Mouse (Mus musculus) skeletal muscle tissue, adult 2 months (tissue): ENCODE measurements around the gene Nhlrc1.

ENCODE experiments used
- DNase-seq: peaks from one replicate; pipeline ENCODE4 v3.0.0-alpha.2; 2012; ENCODE audit warnings: low read depth, low spot score

The Nhlrc1 gene

GRCm38 (mm10) chr13:47014334-47015194 is at the start of gene Nhlrc1:
Nhlrc1 (minus strand) TSS chr13:47014850.
- peak; percentile 66 for DNase-seq

DNA sequence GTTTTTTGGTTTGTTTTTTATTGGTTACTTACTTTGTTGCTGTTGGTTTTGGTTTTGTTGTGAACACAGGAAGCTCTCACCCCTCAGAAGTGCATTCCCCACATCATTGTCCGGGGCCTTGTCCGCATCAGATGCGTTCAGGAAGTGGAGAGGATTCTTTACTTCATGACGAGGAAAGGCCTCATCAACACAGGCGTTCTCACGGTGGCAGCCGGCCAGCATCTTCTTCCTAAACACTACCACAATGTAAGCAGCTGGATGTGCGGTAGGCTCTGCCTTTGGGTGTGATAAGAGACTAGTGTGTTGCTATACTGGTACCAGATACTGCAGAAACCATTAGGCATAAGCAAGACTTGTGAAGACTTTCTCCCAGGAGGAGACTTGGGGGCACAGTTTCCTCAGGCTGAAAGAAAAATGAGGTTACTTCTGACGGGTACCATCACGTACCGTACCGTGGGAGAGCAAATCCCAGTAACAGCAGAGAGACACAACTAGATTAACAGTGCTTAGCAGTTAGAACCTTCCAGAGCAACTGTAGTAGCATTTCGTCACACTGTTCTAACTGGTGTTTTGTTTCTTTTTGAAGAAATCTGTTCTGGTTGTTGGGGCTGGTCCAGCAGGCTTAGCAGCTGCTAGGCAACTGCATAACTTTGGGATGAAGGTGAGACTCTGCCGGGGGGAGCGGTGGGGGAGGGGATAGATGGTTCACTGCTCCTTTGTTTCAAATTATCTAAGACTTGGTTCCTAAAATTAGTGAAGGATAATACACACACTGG is 49.5 kb upstream of the Nhlrc1 start:
- DNase-seq, result no peak

GRCm38 (mm10) chr13:47062756-47063155 is 48.1 kb upstream of the Nhlrc1 start:
- DNase-seq, result no peak

GRCm38 (mm10) chr13:47056781-47057180 is 42.1 kb upstream of the Nhlrc1 start:
- DNase-seq, result no peak

DNA sequence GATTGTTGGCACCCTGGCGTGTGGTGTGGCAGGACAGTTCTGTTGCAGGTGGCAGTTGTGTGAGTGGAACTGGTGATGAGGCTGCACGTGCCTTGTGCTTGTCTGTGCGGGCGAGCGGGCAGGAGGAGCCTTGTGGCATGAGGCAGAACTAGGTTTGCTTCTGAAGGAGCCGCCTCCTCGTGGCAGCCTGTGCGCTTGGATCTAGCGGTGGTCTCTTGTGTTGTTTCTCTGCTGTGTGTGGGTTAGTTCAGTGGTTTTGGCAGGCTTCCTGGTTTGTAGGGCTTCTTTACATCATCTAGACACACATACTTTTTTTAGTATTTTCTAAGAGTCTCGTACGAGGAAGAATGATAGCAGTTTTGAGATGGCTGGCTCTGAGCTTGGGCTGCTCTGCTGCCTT is 41.5 kb upstream of the Nhlrc1 start:
- DNase-seq, result no peak

DNA sequence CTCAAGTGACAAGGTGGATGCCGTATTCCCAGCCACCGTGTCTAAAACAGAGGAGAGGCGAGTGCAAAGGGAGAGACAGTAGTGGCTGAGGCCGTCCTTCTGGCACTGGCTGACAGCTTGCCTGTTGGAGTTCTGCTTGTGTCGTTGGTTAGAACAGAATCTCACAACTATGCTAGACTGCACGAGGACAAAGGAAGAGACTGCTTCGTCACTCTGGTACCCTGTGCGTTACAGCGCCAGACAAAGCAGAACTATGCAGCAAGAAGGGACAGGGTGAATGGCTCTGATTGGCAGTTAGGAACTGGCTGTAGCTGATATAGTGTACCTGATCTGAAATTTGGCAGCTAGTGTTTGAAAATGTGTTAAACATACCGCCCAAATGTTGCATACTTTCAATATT is 39.3 kb upstream of the Nhlrc1 start:
- DNase-seq, result no peak

- DNase-seq, result no peak
These were observed 35.4 kb upstream of the Nhlrc1 start for GRCm38 (mm10) chr13:47050009-47050408.

DNA sequence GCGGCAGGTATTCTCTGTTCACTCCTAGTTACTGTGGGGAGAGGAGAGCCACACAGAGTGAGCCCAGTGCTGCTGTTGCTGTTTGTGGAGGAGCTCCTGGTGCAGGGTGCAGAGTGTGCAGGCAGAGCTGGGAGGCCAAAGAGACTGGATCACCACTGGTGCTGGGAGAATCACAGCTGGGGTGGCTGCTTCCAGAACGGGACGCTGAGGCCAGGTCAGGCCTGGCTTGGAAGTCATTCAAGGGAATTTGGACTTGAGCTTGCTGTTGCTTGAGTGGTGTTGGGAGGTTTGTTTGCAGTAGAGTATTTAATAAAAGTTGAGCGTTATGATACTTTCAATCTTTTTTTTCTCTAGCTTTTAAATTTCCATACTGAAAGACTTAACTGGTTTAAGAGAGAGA is 33.3 kb upstream of the Nhlrc1 start:
- DNase-seq, result peak; percentile 10

DNA sequence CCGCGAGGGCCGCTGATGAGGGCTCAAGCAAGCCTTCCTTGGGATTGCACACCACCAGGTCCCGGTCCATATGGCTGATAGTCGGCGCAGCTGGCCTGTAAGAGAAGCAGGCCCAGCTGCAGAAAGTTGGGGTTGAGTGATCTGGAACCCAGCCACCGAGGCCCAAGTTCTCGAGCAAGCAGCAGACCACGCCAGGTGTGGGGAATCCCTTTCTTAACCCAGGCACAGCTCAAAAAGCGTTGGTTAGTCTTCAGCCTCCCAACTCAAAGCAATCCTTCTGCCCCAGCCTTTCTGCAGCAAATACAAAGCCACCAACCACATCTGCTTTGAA is 29.9 kb upstream of the Nhlrc1 start, which contains the start of gene Tpmt:
Tpmt (minus strand) TSS at position 121 of the 331 bp plus-strand sequence.
- peak; percentile 17 for DNase-seq

- peak; percentile 18 for DNase-seq
These were observed 29.4 kb upstream of the Nhlrc1 start for GRCm38 (mm10) chr13:47043833-47044616.

GRCm38 (mm10) chr13:47043030-47043680 is 28.5 kb upstream of the Nhlrc1 start, which contains the start of gene Kdm1b:
Kdm1b (plus strand) TSS chr13:47043499.
- DNase-seq, result peak; percentile 99

GRCm38 (mm10) chr13:47042024-47042633 is 27.5 kb upstream of the Nhlrc1 start:
- no peak for DNase-seq

- no peak for DNase-seq
These were observed 25.4 kb upstream of the Nhlrc1 start for GRCm38 (mm10) chr13:47040061-47040460.

DNA sequence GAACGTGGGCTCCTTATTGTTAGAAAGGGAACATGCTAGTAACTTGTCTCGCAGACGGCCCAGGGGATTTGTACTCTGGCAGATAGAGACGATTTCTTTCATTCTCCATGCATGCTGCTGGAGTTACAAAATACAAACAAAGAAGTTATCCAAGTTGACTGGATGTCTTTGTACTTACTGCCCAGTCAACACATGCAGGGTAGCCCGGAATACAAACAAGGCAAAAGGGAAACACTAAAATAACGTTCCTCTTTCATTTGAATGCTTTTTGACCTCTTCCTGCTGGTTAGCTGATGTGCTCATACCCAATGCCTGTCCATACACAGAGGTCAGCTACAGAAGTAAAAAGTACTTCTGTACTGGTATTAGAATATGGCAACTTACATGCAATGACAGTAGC is 23.3 kb upstream of the Nhlrc1 start:
- no peak for DNase-seq

DNA sequence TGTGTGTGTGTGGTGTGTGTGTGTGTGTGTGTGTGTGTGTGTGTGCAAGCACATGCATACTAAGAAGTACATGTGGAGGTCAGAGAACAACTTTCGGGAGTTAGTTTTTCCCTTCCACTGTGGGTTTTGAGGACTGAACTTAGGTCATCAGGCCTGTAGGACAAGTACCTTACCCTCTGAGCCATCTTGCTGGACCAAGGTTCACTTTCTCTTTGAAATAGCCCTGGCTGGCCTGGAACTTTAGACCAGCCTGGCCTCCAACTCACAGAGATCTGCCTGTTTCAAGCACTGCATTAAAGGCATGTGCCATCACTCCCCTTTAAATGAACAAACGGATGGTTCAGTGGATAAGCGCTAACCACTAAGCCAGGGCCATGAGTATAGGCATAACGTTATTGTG is 19.0 kb upstream of the Nhlrc1 start:
- DNase-seq, result no peak

DNA sequence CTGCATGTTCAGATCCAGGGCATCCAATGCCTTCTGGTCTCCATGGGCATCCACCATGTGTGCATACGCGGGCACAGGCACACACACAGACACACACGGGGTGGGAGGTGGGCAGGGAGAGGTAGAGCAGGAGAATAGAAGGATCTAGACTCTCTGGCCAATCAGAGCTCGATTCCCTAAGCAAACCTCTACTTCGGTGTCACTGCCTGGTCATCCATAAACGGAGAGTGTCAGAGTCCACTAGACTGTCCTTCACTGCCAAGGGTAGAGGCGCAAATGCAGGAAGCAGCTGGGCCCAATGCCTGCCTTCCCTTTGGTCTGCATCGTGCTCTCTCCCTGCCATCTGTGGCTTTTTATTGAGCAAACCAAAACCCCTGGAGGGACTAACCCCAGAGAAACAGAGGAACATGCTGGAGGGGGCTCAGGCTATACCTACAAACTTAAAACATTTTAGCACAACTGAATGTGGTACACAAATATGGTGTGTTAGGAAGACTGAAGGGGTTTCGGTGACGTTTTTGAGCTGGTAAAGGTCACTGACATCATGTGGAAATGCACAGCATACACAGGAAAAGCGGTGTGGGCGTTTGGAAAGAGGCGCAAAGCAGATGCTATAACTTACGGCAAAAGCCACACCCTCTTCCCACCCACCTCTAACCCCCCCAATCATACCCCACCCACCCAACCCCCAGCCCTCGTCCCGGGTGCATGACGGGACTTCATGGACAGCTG is 15.9 kb upstream of the Nhlrc1 start:
- no peak for DNase-seq

GRCm38 (mm10) chr13:47020798-47021197 is 6.1 kb upstream of the Nhlrc1 start:
- no peak for DNase-seq

- no peak for DNase-seq
These were observed 5.1 kb upstream of the Nhlrc1 start for GRCm38 (mm10) chr13:47019774-47020173.

DNA sequence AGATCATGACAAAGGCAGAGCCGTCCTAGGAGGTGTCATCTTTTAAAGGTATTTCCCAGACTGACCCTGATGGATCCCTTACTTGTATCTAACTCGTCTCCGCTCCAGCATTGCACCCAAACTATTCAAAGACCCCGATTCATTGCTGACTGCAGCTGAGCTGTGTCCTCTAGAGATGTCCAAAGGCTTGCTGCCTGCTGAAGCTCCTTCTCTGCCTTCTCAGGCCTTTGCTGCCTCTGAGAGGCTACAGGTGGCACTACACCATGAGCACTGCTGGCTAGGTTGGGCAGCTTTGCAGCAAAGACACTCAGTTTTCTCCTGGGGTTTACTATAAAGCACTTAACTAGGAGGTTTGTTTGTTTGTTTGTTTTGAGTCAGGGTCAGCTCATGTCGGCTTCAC is 2.6 kb upstream of the Nhlrc1 start:
- peak; percentile 41 for DNase-seq

DNA sequence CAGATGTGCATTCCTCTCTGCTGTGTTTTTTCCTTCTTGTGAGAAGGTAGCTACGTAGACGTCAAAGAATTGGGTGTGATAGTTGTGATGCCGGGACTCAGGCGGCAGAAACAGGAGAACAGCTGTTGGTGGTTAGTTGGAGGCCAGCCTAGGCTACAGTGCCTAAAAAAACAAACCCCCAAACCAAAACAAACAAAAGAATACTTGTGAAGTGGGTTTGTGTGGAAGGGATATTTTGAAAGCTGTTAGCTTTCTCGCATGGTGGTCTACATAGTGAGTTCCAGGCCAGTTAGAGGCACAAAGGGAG is 498 bp upstream of the Nhlrc1 start:
- no peak for DNase-seq

- DNase-seq, result no peak
These were observed 910 bp downstream of the Nhlrc1 start for GRCm38 (mm10) chr13:47013740-47014139.
